ENCODE assay signal across 21 mouse cellular contexts in the genomic region with DNA sequence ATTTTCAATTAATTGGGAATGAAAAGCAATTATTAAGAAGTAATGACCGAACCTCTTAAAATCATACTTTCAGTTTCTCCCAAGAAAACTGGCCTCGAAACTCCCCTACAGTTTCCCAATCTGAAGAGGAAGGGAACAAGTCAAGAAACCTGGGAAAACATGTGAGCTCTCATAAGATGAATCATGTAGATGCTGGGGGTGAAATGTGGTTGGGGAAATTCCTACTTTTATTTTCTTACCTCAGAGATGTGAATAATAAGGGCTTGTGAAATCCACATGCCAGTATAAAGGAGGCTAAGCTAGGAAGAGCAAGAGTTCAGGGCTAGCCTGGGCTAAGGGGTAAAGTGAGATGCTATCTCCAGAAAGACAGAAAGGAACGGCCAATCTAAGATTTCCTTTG.
"Had no signal": no experiment of that assay in that cellular context is flagged by ENCODE, and none has a peak within 500 bp of the region (broad histone marks: within the 10 kb centered on the region; RNA-seq: fewer than 3 reads in every experiment).

No protein-coding gene starts in this region.

- H3K27me3 ChIP-seq: liver, embryonic 15.5 days; lung, embryonic 15.5 days; megakaryocyte, embryonic 14.5 days; neural tube, embryonic 12.5 days; stomach, embryonic 15.5 days had no signal

- ATAC-seq: liver, postnatal 0 days; lung, postnatal 0 days; midbrain, embryonic 16.5 days had no signal

- H3K36me3 ChIP-seq: liver, embryonic 15.5 days; lung, embryonic 15.5 days; neural tube, embryonic 12.5 days; stomach, embryonic 15.5 days had no signal

- H3K4me2 ChIP-seq: liver, embryonic 15.5 days; lung, embryonic 15.5 days; midbrain, embryonic 11.5 days; neural tube, embryonic 12.5 days; stomach, embryonic 15.5 days had no signal

- H3K9me3 ChIP-seq: liver, embryonic 15.5 days; lung, embryonic 15.5 days; megakaryocyte, embryonic 14.5 days; neural tube, embryonic 12.5 days; stomach, embryonic 15.5 days had no signal

- H3K27ac ChIP-seq: liver, embryonic 15.5 days; lung, embryonic 15.5 days; macrophage; neural tube, embryonic 12.5 days; stomach, embryonic 15.5 days; stomach, postnatal 0 days had no signal

- H3K4me3 ChIP-seq: liver, embryonic 15.5 days; lung, embryonic 15.5 days; megakaryocyte, embryonic 14.5 days; neural tube, embryonic 12.5 days; stomach, embryonic 15.5 days had no signal

- H3K9ac ChIP-seq: liver, embryonic 15.5 days; liver, postnatal 0 days; lung, embryonic 15.5 days; neural tube, embryonic 12.5 days; stomach, embryonic 15.5 days had no signal

- H3K4me1 ChIP-seq: liver, embryonic 15.5 days; megakaryocyte, embryonic 14.5 days; neural tube, embryonic 12.5 days had no signal

- DNase-seq: liver, postnatal 0 days; lung, adult 2 months; lung, postnatal 14 days; lung, postnatal 36 days; midbrain, embryonic 14.5 days; retina, postnatal 1 day; right cerebral cortex, adult 18-20 months; right cerebral cortex, postnatal 25 days; thymus, adult 2 months; thymus, postnatal 25 days; thymus, postnatal 4 days had no signal
